Mouse (Mus musculus): ENCODE results near the gene Akap2. TPM values are rescaled to one million over a fixed set of nuclear protein-coding genes. Genes with fewer than 3 reads are reported as not detected.

The Akap2 gene
- polyA plus RNA-seq, 1 experiment from 2014 or later: 13.0 TPM

DNA sequence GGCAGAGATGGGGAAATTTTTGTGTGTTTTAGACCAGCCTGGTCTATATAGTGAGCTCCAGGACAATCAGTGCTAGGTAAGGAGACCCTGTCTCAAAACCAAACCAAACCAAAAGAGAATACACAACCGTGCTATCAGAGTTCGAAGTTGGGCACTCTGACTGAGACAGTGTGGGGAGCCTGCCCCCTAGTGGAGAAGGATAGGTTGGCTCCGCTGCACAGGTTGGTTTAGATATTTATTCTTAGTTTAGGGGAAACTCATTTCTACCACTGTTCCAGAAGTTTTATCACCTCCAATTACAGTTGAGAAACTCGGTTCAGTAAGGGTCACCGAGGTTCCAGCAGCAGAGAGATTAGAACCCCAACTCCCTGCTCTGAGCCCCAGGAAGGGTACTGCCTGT, 186.8 kb downstream of the Akap2 start:
- ATAC-seq (ENCODE audit: low FRiP score): peak; percentile 68
- Histone ChIP-seq H3K27me3 (ENCODE audit: control insufficient read depth, insufficient read depth, low read length) (no peaks in the 10 kb centered on the region), H3K9me3 (ENCODE audit: control insufficient read depth, low read length) (no peaks in the 10 kb centered on the region), H3K4me3 (replicated peaks; ENCODE audit: low read length) (no peak overlapping the region), H3K27ac (no peak overlapping the region), H3K9ac (no peak overlapping the region), H3K36me3 (replicated peaks; ENCODE audit: control insufficient read depth, insufficient read depth) (no peaks in the 10 kb centered on the region), H3K4me1 (replicated peaks; ENCODE audit: control insufficient read depth, insufficient read depth, low read length) (no peaks in the 10 kb centered on the region), H3K4me2 (replicated peaks) (no peak overlapping the region)
- DNase-seq (ENCODE audit: low spot score): peak; percentile 83
- WGBS: 14% methylated on average over 5 of the region's 5 CpGs

- Histone ChIP-seq H3K4me3 (replicated peaks; ENCODE audit: low read length) (no peak overlapping the region), H3K4me2 (replicated peaks) (no peak overlapping the region), H3K9me3 (ENCODE audit: control insufficient read depth, low read length) (no peaks in the 10 kb centered on the region), H3K27ac (no peak overlapping the region), H3K9ac (no peak overlapping the region), H3K4me1 (replicated peaks; ENCODE audit: control insufficient read depth, insufficient read depth, low read length) (no peaks in the 10 kb centered on the region), H3K36me3 (replicated peaks; ENCODE audit: control insufficient read depth, insufficient read depth) (no peaks in the 10 kb centered on the region), H3K27me3 (ENCODE audit: control insufficient read depth, insufficient read depth, low read length) (no peaks in the 10 kb centered on the region)
- DNase-seq (ENCODE audit: low spot score) (no peak), ATAC-seq (ENCODE audit: low FRiP score) (peak; percentile 41; the same call in 1 of the 2 replicates)
- WGBS: 22% methylated on average over 9 of the region's 9 CpGs
These were observed 187.2 kb downstream of the Akap2 start for GRCm38 (mm10) chr4:57904638-57905037.

DNA sequence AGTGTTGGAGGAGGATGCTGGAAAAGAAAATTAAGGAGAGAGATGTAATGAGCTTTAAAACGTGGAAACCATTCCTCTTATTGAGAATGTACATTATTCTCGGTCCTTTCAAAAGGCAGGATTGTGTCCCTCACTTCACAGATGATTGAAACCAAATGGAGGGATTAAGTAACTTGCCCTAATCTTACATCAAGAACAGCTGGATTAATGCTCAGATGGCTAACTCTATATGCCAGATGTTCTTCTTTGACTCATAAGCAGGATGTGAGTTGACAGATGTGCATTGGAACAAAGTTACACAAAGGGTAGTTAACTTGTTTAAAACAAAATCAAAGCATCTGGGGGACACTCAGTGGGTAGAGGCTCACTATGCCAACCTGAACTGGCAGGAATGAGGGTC, 189.3 kb downstream of the Akap2 start:
- H3K4me2 ChIP-seq (replicated peaks): no peak overlapping the region
- no peaks in the 10 kb centered on the region for H3K9me3 ChIP-seq (ENCODE audit: control insufficient read depth, low read length)
- no peak overlapping the region for H3K9ac ChIP-seq
- WGBS: 53% methylated on average over 2 of the region's 2 CpGs
- no peaks in the 10 kb centered on the region for H3K36me3 ChIP-seq (replicated peaks; ENCODE audit: control insufficient read depth, insufficient read depth)
- no peaks in the 10 kb centered on the region for H3K27me3 ChIP-seq (ENCODE audit: control insufficient read depth, insufficient read depth, low read length)
- no peak overlapping the region for H3K27ac ChIP-seq
- H3K4me3 ChIP-seq (replicated peaks; ENCODE audit: low read length): no peak overlapping the region
- ATAC-seq (ENCODE audit: low FRiP score) (no peak), DNase-seq (ENCODE audit: low spot score) (no peak)
- no peaks in the 10 kb centered on the region for H3K4me1 ChIP-seq (replicated peaks; ENCODE audit: control insufficient read depth, insufficient read depth, low read length)

GRCm38 (mm10) chr4:57908860-57909259, 191.4 kb downstream of the Akap2 start:
- Histone ChIP-seq H3K9me3 (ENCODE audit: control insufficient read depth, low read length) (no peaks in the 10 kb centered on the region), H3K36me3 (replicated peaks; ENCODE audit: control insufficient read depth, insufficient read depth) (no peaks in the 10 kb centered on the region), H3K4me1 (replicated peaks; ENCODE audit: control insufficient read depth, insufficient read depth, low read length) (no peaks in the 10 kb centered on the region), H3K27me3 (ENCODE audit: control insufficient read depth, insufficient read depth, low read length) (no peaks in the 10 kb centered on the region), H3K9ac (no peak overlapping the region), H3K27ac (no peak overlapping the region), H3K4me3 (replicated peaks; ENCODE audit: low read length) (no peak overlapping the region), H3K4me2 (replicated peaks) (no peak overlapping the region)
- ATAC-seq (ENCODE audit: low FRiP score) (no peak), DNase-seq (ENCODE audit: low spot score) (no peak)
- WGBS: 82% methylated on average over 6 of the region's 6 CpGs

DNA sequence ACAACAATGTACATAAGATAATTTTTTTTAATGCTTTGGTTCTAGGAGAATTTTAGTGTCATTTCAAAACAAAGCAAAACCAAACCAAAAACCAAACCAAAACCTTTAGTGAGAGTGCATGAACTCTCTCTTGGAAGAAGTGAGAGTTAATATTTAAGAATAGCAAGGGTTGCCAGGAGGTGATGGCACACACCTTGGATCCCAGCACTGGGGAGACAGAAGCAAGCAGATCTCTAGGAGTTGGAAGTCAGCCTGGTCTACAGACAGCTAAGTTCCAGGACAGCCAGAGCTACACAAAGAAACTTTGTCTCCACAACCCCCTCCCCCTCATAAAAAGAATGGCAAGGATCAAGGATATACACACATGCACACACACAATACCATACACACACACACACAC, 195.6 kb downstream of the Akap2 start:
- H3K4me3 ChIP-seq (replicated peaks; ENCODE audit: low read length): no peak overlapping the region
- H3K4me2 ChIP-seq (replicated peaks): no peak overlapping the region
- H3K27ac ChIP-seq: no peak overlapping the region
- H3K36me3 ChIP-seq (replicated peaks; ENCODE audit: control insufficient read depth, insufficient read depth): no peaks in the 10 kb centered on the region
- no peaks in the 10 kb centered on the region for H3K9me3 ChIP-seq (ENCODE audit: control insufficient read depth, low read length)
- H3K9ac ChIP-seq: no peak overlapping the region
- H3K4me1 ChIP-seq (replicated peaks; ENCODE audit: control insufficient read depth, insufficient read depth, low read length): no peaks in the 10 kb centered on the region
- DNase-seq (ENCODE audit: low spot score) (no peak), ATAC-seq (ENCODE audit: low FRiP score) (no peak)
- peaks cover 4% of the 10 kb centered on the region; the same call in 1 of the 2 replicates for H3K27me3 ChIP-seq (ENCODE audit: control insufficient read depth, insufficient read depth, low read length)

GRCm38 (mm10) chr4:57914193-57915190, 197.0 kb downstream of the Akap2 start:
- Histone ChIP-seq H3K36me3 (replicated peaks; ENCODE audit: control insufficient read depth, insufficient read depth) (no peaks in the 10 kb centered on the region), H3K9me3 (ENCODE audit: control insufficient read depth, low read length) (no peaks in the 10 kb centered on the region), H3K27ac (no peak overlapping the region), H3K4me1 (replicated peaks; ENCODE audit: control insufficient read depth, insufficient read depth, low read length) (no peaks in the 10 kb centered on the region), H3K4me3 (replicated peaks; ENCODE audit: low read length) (no peak overlapping the region), H3K27me3 (ENCODE audit: control insufficient read depth, insufficient read depth, low read length) (peaks cover 4% of the 10 kb centered on the region; the same call in 1 of the 2 replicates), H3K4me2 (replicated peaks) (no peak overlapping the region), H3K9ac (no peak overlapping the region)
- WGBS: 82% methylated on average over 10 of the region's 10 CpGs
- no peak for DNase-seq (ENCODE audit: low spot score)
- no peak for ATAC-seq (ENCODE audit: low FRiP score)

- WGBS: 40% methylated on average over 17 of the region's 17 CpGs
- Histone ChIP-seq H3K9me3 (ENCODE audit: control insufficient read depth, low read length) (no peaks in the 10 kb centered on the region), H3K27ac (no peak overlapping the region), H3K36me3 (replicated peaks; ENCODE audit: control insufficient read depth, insufficient read depth) (no peaks in the 10 kb centered on the region), H3K4me1 (replicated peaks; ENCODE audit: control insufficient read depth, insufficient read depth, low read length) (no peaks in the 10 kb centered on the region), H3K9ac (no peak overlapping the region), H3K4me3 (replicated peaks; ENCODE audit: low read length) (no peak overlapping the region), H3K27me3 (ENCODE audit: control insufficient read depth, insufficient read depth, low read length) (peaks cover 4% of the 10 kb centered on the region; the same call in 1 of the 2 replicates), H3K4me2 (replicated peaks) (no peak overlapping the region; the same call in 1 of the 2 replicates)
- no peak for ATAC-seq (ENCODE audit: low FRiP score)
- no peak for DNase-seq (ENCODE audit: low spot score)
These were observed 197.9 kb downstream of the Akap2 start for GRCm38 (mm10) chr4:57915216-57915965.

DNA sequence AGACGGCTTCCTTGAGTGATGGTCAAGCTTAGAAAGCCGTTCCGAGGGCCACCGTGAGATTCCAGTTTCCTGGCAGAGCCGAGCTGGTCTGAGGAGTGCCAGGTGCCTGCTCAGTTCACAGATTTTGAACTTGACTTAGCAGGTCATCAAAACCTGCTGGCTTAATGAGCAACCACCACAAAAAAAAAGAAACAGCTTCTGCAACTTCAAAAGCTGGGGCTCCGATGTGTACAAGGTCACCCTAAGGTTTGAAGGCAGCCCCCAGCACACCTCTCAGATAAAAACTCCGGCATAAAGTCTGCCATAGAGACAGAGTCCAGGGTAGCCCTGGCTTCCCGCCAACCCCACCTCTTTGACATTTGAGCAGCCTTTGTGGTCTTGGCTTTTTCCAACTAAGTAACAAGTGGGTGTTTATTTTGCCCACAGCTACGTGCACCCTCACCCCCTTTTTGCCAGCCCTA, 198.8 kb downstream of the Akap2 start, which contains the start of gene D630039A03Rik:
TSS of gene D630039A03Rik (minus strand) at position 97 of the 461 bp plus-strand sequence.
- H3K27ac ChIP-seq: no peak within 1 kb of the TSS
- ATAC-seq (ENCODE audit: low FRiP score): no peak
- WGBS: 32% methylated on average over 9 of the region's 9 CpGs

GRCm38 (mm10) chr4:57916711-57917110, 199.3 kb downstream of the Akap2 start:
- H3K4me2 ChIP-seq (replicated peaks): no peak overlapping the region
- no peak for ATAC-seq (ENCODE audit: low FRiP score)
- no peak overlapping the region for H3K4me3 ChIP-seq (replicated peaks; ENCODE audit: low read length)
- peaks cover 4% of the 10 kb centered on the region; the same call in 1 of the 2 replicates for H3K27me3 ChIP-seq (ENCODE audit: control insufficient read depth, insufficient read depth, low read length)
- 85% methylated on average over 4 of the region's 4 CpGs for WGBS
- H3K36me3 ChIP-seq (replicated peaks; ENCODE audit: control insufficient read depth, insufficient read depth): no peaks in the 10 kb centered on the region
- no peaks in the 10 kb centered on the region for H3K9me3 ChIP-seq (ENCODE audit: control insufficient read depth, low read length)
- H3K27ac ChIP-seq: no peak overlapping the region
- DNase-seq (ENCODE audit: low spot score): no peak
- no peak overlapping the region for H3K9ac ChIP-seq
- no peaks in the 10 kb centered on the region for H3K4me1 ChIP-seq (replicated peaks; ENCODE audit: control insufficient read depth, insufficient read depth, low read length)

More for the DNA sequence above, 198.8 kb downstream of the Akap2 start, which contains the start of gene D630039A03Rik:
- Histone ChIP-seq H3K4me2 (replicated peaks) (no peak within 1 kb of the TSS; the same call in 1 of the 2 replicates), H3K4me3 (replicated peaks; ENCODE audit: low read length) (no peak within 1 kb of the TSS), H3K9me3 (ENCODE audit: control insufficient read depth, low read length) (no peaks in the 10 kb centered on the region), H3K4me1 (replicated peaks; ENCODE audit: control insufficient read depth, insufficient read depth, low read length) (no peaks in the 10 kb centered on the region), H3K27me3 (ENCODE audit: control insufficient read depth, insufficient read depth, low read length) (peaks cover 4% of the 10 kb centered on the region; the same call in 1 of the 2 replicates), H3K36me3 (replicated peaks; ENCODE audit: control insufficient read depth, insufficient read depth) (no peaks in the 10 kb centered on the region), H3K9ac (no peak within 1 kb of the TSS)
- DNase-seq (ENCODE audit: low spot score): no peak
